Mouse (Mus musculus) thymus, adult 2 months (tissue): Measurements from ENCODE around the gene AI464131.

ENCODE experiments used
- CTCF ChIP-seq: fragments of 200-500 bp; IDR thresholded peaks from 2 replicates; pipeline ENCODE4 v1.5.1; 2012; ENCODE audit warnings: mild to moderate bottlenecking, control low read depth, low read length, moderate library complexity, borderline replicate concordance; ENCODE audit not compliant: control insufficient read depth, poor library complexity, insufficient read depth; ENCODE audit errors: extremely low read depth
- POLR2A ChIP-seq: fragments of 200-500 bp; IDR thresholded peaks from 2 replicates; pipeline ENCODE4 v1.6.1; 2012; ENCODE audit warnings: mild to moderate bottlenecking, low read length, control low read depth, moderate library complexity; ENCODE audit not compliant: control insufficient read depth, poor library complexity, insufficient read depth; ENCODE audit errors: extremely low read depth

DNA sequence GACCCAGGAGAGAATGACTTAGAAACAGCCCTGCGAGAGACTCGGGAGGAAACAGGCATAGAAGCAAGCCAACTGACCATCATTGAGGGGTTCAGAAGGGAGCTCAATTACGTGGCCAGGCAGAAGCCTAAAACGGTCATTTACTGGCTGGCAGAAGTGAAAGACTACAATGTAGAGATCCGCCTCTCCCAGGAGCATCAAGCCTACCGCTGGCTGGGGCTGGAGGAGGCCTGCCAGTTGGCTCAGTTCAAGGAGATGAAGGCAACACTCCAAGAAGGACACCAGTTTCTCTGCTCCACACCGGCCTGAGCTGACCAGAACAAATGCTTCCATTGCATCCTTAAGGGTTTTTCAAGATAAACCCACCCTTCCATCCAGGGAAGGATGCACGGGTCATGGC is 22.6 kb downstream of the AI464131 start:
- TF ChIP-seq POLR2A (no peak), CTCF (no peak)
